Mouse (Mus musculus) liver, adult 2 months (tissue): Measurements from ENCODE around the gene Taf4.

Experiments used
- CTCF ChIP-seq: fragments of 200-500 bp; IDR thresholded peaks from 2 replicates; pipeline ENCODE4 v1.5.1; 2011; ENCODE audit warnings: low read depth, low read length, control low read depth
- POLR2A ChIP-seq: fragments of 200-500 bp; IDR thresholded peaks from 2 replicates; pipeline ENCODE4 v1.6.1; 2011; ENCODE audit warnings: low read length, control low read depth; ENCODE audit not compliant: insufficient read depth; ENCODE audit errors: extremely low read depth

GRCm38 (mm10) chr2:179914246-179914645, 62.2 kb downstream of the Taf4 start:
- TF ChIP-seq CTCF (peak; percentile 45), POLR2A (no peak)
